Mouse (Mus musculus) liver, embryonic 14.5 days (tissue): ENCODE measurements at regions not wholly inside any gene's neighbourhood (a gene's known extent, or its start where the extent isn't known, plus 50 kb on each side); places are given as distances from the start of the nearest gene placed in this dataset.

Source experiments
- CTCF ChIP-seq: IDR thresholded peaks from 2 replicates; pipeline ENCODE4 v1.5.1; 2016; ENCODE audit warnings: antibody characterized with exemption, low read depth, control low read depth
- EP300 ChIP-seq: IDR thresholded peaks from 2 replicates; pipeline ENCODE4 v1.6.1; 2016; ENCODE audit warnings: antibody characterized with exemption, low read depth

GRCm38 (mm10) chr15:52425976-52426375 is 1458.7 kb upstream of the Gm7489 start:
- TF ChIP-seq CTCF, result no peak
- TF ChIP-seq EP300, result no peak
